Mouse (Mus musculus) embryonic stem cell, embryonic (primary cell): Measurements from ENCODE around the gene Npas3.
"Not testable (repeated sequence)": the region's sequence is repeated elsewhere in the genome, so short reads cannot be mapped to it uniquely, and the experiment has no call there.

Source experiments
- CTCF ChIA-PET, 4 experiments: fragments of 300-600 bp in 2 of 4; fragments of 350-600 bp in 2 of 4; sonication (Branson Sonifier 250); formaldehyde crosslinking; loops; one replicate each; lab custom pipeline; 2022; ENCODE audit warnings: inconsistent platforms in 2 of 4; lab: Charles Lee
- POLR2A ChIA-PET, 4 experiments: fragments of 300-600 bp in 2 of 4; fragments of 350-600 bp in 2 of 4; sonication (Branson Sonifier 250); formaldehyde crosslinking; loops; one replicate each; lab custom pipeline; 2022; ENCODE audit warnings: antibody characterized with exemption in 4 of 4, inconsistent platforms in 1 of 4; lab: Charles Lee

The Npas3 gene

GRCm38 (mm10) chr12:53248101-53248727 lies at the start of gene Npas3:
Npas3 (plus strand) TSS chr12:53248677.
- CTCF ChIA-PET: interaction anchor here in 1 of 4 experiments (0.6 kb wide), 1 partner anchor 29 kb away, joined by 8 read pairs; no protein-coding TSS in a partner anchor
- POLR2A ChIA-PET: interaction anchor here in 1 of 4 experiments (0.8 kb wide), 1 partner anchor 326 kb away, joined by 3 read pairs; no protein-coding TSS in a partner anchor

GRCm38 (mm10) chr12:53217141-53217540 lies 31.3 kb upstream of the Npas3 start:
- CTCF ChIA-PET: interaction anchor here in 1 of 4 experiments (0.5 kb wide), 1 partner anchor 1413 kb away, joined by 4 read pairs; no protein-coding TSS in a partner anchor

GRCm38 (mm10) chr12:53222742-53223141 lies 25.7 kb upstream of the Npas3 start:
- ChIA-PET POLR2A (interaction anchor here in 1 of 4 experiments (0.6 kb wide), 1 partner anchor 156 kb away, joined by 5 read pairs; no protein-coding TSS in a partner anchor), CTCF (no interaction called here)

More at GRCm38 (mm10) chr12:53217141-53217540, 31.3 kb upstream of the Npas3 start:
- POLR2A ChIA-PET: no interaction called here

- ChIA-PET POLR2A (no interaction called here), CTCF (no interaction called here)
These were observed 21.1 kb upstream of the Npas3 start for GRCm38 (mm10) chr12:53227356-53227755.

GRCm38 (mm10) chr12:53229419-53229818 lies 19.1 kb upstream of the Npas3 start:
- POLR2A ChIA-PET: no interaction called here
- CTCF ChIA-PET: no interaction called here

GRCm38 (mm10) chr12:53246181-53246580 lies 2.3 kb upstream of the Npas3 start:
- CTCF ChIA-PET: no interaction called here
- POLR2A ChIA-PET: interaction anchor here in 1 of 4 experiments (0.6 kb wide), 1 partner anchor 1341 kb away, joined by 5 read pairs; no protein-coding TSS in a partner anchor

- CTCF ChIA-PET: no interaction called here
- POLR2A ChIA-PET: no interaction called here
These were observed 1.6 kb upstream of the Npas3 start for GRCm38 (mm10) chr12:53246581-53247490.

- CTCF ChIA-PET: no interaction called here
These were observed 914 bp upstream of the Npas3 start for GRCm38 (mm10) chr12:53247491-53248035.

GRCm38 (mm10) chr12:53248796-53249195 lies 319 bp downstream of the Npas3 start:
- ChIA-PET POLR2A (no interaction called here), CTCF (no interaction called here)

More at GRCm38 (mm10) chr12:53247491-53248035, 914 bp upstream of the Npas3 start:
- POLR2A ChIA-PET: interaction anchor here in 1 of 4 experiments (0.8 kb wide), 1 partner anchor 325 kb away, joined by 3 read pairs; no protein-coding TSS in a partner anchor

- ChIA-PET POLR2A (interaction anchor here in 1 of 4 experiments (0.7 kb wide), 1 partner anchor 461 kb away, joined by 3 read pairs; no protein-coding TSS in a partner anchor), CTCF (interaction anchor here in 2 of 4 experiments (0.6 kb wide), 2 partner anchors 196 to 927 kb away, joined by 3 to 4 read pairs; no protein-coding TSS in a partner anchor)
These were observed 3.3 kb downstream of the Npas3 start for GRCm38 (mm10) chr12:53251701-53252181.

GRCm38 (mm10) chr12:53252213-53252571 lies 3.7 kb downstream of the Npas3 start:
- ChIA-PET POLR2A (interaction anchor here in 3 of 4 experiments (0.7 to 1.1 kb wide), 3 partner anchors 16 to 875 kb away, joined by 3 to 5 read pairs (median 3); no protein-coding TSS in a partner anchor), CTCF (no interaction called here)

GRCm38 (mm10) chr12:53252572-53253422 lies 4.3 kb downstream of the Npas3 start:
- ChIA-PET CTCF (interaction anchor here in 3 of 4 experiments (0.6 to 1.2 kb wide), 5 partner anchors 330 to 808 kb away, joined by 3 to 6 read pairs (median 3); no protein-coding TSS in a partner anchor), POLR2A (interaction anchor here in 3 of 4 experiments (0.6 to 1.1 kb wide), 8 partner anchors 14 to 1293 kb away, joined by 3 to 5 read pairs (median 3); no protein-coding TSS in a partner anchor)

- CTCF ChIA-PET: interaction anchor here in 2 of 4 experiments (0.9 to 1.2 kb wide), 2 partner anchors 724 to 807 kb away, joined by 3 to 6 read pairs; no protein-coding TSS in a partner anchor
- POLR2A ChIA-PET: interaction anchor here in 3 of 4 experiments (0.7 to 1.1 kb wide), 5 partner anchors 14 to 873 kb away, joined by 3 to 5 read pairs (median 3); no protein-coding TSS in a partner anchor
These were observed 5.1 kb downstream of the Npas3 start for GRCm38 (mm10) chr12:53253461-53254159.

GRCm38 (mm10) chr12:53254160-53254480 lies 5.6 kb downstream of the Npas3 start:
- ChIA-PET CTCF (interaction anchor here in 1 of 4 experiments (1.2 kb wide), 1 partner anchor 807 kb away, joined by 3 read pairs; no protein-coding TSS in a partner anchor), POLR2A (interaction anchor here in 1 of 4 experiments (1.1 kb wide), 1 partner anchor 15 kb away, joined by 3 read pairs; no protein-coding TSS in a partner anchor)

GRCm38 (mm10) chr12:53274502-53274901 lies 26.0 kb downstream of the Npas3 start:
- CTCF ChIA-PET, POLR2A ChIA-PET: not testable (repeated sequence)

- ChIA-PET POLR2A (no interaction called here), CTCF (interaction anchor here in 1 of 4 experiments (0.6 kb wide), 1 partner anchor 961 kb away, joined by 3 read pairs; no protein-coding TSS in a partner anchor)
These were observed 28.9 kb downstream of the Npas3 start for GRCm38 (mm10) chr12:53277393-53277792.

- ChIA-PET CTCF (no interaction called here), POLR2A (no interaction called here)
These were observed 41.9 kb downstream of the Npas3 start for GRCm38 (mm10) chr12:53290341-53290740.
